Mouse (Mus musculus): ENCODE results near the gene Ccdc122. TPM values are rescaled to one million over a fixed set of nuclear protein-coding genes. Genes with fewer than 3 reads are reported as not detected.

The Ccdc122 gene
- polyA plus RNA-seq, 1 experiment from 2014 or later, result 4.7 TPM

DNA sequence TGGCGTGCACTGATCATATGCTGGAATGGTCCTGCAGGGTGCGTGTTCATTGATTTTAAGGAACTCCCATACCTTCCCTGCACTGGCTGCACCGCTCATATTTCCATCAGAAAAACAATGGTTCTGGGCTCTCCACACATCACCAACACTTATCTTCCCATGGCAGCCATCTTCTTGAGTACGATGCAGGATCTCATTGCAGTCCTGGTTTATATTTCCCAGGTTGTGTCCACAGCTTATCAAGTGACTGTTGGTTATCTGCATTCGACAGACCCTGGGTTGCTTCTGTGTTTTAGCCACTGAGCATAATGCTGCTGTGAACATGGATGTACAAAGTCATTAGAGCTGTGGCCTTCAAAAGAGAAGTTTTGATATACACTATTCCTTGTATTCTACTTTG, 94.0 kb downstream of the Ccdc122 start:
- Histone ChIP-seq H3K27ac (replicated peaks) (no peak overlapping the region), H3K36me3 (no peaks in the 10 kb centered on the region), H3K9ac (no peak overlapping the region), H3K4me3 (replicated peaks) (no peak overlapping the region), H3K4me1 (no peaks in the 10 kb centered on the region), H3K27me3 (no peaks in the 10 kb centered on the region), H3K9me3 (replicated peaks) (no peaks in the 10 kb centered on the region), H3K4me2 (replicated peaks) (no peak overlapping the region)
- no peak for ATAC-seq (ENCODE audit: insufficient number of reproducible peaks, low FRiP score, low TSS enrichment, low read depth)
- 93% methylated on average over 5 of the region's 5 CpGs for WGBS

DNA sequence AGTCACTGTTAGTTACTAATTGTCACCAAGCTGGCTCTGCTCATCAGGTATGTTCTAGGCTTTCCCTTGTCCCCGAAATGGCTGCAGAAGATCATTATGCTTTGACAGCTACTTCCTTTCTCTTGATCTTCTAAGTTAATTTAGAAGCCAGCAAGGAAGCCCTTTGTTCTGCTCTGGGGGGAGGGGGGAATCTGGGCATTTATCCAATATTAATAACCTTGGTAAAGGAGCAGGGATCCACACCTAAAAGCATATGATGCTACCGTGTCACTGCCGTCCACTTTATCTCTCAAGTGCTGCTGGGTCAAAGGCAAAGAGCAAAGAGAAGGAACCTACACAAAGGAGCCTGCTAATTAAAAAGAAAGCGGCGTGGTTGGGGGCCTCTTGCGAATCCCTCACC, 100.4 kb downstream of the Ccdc122 start:
- no peak overlapping the region for H3K27ac ChIP-seq (replicated peaks)
- no peaks in the 10 kb centered on the region for H3K36me3 ChIP-seq
- no peaks in the 10 kb centered on the region for H3K9me3 ChIP-seq (replicated peaks)
- H3K4me1 ChIP-seq, result no peaks in the 10 kb centered on the region
- no peak overlapping the region for H3K9ac ChIP-seq
- no peak overlapping the region for H3K4me2 ChIP-seq (replicated peaks)
- ATAC-seq (ENCODE audit: insufficient number of reproducible peaks, low FRiP score, low TSS enrichment, low read depth), result no peak
- 52% methylated on average over 6 of the region's 6 CpGs for WGBS
- no peak overlapping the region for H3K4me3 ChIP-seq (replicated peaks)
- no peaks in the 10 kb centered on the region for H3K27me3 ChIP-seq

DNA sequence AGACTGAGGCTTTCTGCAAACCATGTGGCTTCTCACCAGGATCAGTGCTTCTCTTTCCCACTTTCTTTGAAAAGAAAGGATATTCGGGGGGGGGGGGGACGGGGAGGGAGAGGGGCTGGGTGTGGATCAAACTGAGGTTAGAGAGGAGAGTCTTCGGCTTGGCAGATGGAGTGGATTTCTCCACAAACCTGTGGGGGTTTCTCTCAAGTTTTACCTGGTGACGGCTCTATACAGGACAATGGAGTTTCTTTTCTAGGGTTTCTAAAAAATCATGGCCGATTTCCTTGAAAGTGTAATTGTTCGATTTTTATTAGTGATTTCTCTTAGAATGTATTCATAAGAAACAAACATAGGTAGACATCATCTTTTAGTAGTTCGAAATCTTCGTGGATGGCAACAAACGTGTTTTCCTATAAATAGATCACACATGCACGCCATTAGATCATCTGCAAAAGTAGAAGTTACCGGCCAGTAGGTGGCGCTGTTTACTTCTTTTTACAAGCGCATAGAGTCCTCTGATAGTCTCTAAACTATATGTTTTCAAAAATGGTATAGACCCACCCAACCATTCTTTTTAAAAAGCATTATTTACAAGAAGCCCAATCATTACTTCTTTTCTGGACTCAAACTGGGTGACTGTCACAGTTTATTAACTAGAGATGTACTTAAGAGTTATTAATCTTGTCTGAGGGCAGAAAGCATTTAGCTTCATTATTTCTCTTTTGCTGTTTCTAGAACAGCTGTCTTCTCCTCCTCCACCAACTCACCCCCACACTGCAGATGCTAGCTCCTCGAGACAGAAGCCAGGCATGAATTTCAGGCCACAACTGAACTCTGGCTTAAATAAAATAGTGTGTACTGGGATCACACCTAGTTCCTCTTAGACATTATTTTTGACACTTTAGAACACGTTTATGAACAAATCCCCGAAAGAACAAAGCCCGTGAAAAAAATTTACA, 105.0 kb downstream of the Ccdc122 start:
- no peak overlapping the region for H3K4me3 ChIP-seq (replicated peaks)
- H3K9me3 ChIP-seq (replicated peaks), result no peaks in the 10 kb centered on the region
- H3K36me3 ChIP-seq, result no peaks in the 10 kb centered on the region
- no peaks in the 10 kb centered on the region for H3K27me3 ChIP-seq
- H3K4me2 ChIP-seq (replicated peaks), result no peak overlapping the region
- no peak overlapping the region for H3K9ac ChIP-seq
- peak; percentile 72; the same call in 1 of the 2 replicates for ATAC-seq (ENCODE audit: insufficient number of reproducible peaks, low FRiP score, low TSS enrichment, low read depth)
- H3K4me1 ChIP-seq, result no peaks in the 10 kb centered on the region
- no peak overlapping the region for H3K27ac ChIP-seq (replicated peaks)
- 24% methylated on average over 17 of the region's 17 CpGs for WGBS

DNA sequence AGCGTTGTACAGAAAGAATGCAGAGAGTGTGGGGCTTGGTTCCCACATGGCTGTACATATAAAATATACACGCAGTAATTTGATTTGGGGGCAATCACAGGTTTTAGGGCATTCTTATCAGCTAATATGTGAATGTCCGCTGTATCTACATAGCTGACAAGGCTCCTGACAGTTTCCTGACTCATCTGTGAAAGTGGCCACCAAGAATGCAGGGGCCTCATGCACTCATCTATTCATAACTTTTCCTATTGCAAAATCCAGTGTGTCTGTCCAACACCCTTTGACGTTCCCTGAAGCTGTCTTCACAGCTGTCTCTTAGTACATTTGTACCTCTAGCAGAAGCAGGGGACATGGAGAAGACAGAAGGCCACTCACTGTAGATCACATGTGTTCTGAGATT, 108.5 kb downstream of the Ccdc122 start:
- Histone ChIP-seq H3K9me3 (replicated peaks) (no peaks in the 10 kb centered on the region), H3K27ac (replicated peaks) (no peak overlapping the region), H3K36me3 (no peaks in the 10 kb centered on the region), H3K27me3 (no peaks in the 10 kb centered on the region), H3K4me1 (no peaks in the 10 kb centered on the region), H3K4me2 (replicated peaks) (no peak overlapping the region), H3K4me3 (replicated peaks) (no peak overlapping the region), H3K9ac (no peak overlapping the region)
- WGBS, result 76% methylated on average over 4 of the region's 4 CpGs
- ATAC-seq (ENCODE audit: insufficient number of reproducible peaks, low FRiP score, low TSS enrichment, low read depth), result no peak

DNA sequence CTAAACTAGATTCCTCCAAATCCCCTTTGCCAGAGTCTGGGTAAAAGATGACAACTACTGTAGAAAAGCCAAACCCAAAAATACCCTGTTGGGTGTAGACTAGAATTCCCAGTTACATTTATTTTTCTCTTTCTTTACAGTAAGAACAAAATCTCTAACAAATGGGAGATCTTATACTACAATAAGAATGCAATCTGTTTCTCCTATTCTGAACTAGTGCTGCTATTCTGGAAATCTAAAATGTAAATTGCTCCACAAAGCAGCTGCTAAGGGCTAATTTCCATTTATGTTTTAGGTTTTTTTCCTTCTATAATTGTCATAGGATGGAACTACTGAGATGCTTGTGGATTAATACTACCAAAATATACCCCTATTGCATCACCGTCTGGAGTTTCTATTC, 111.1 kb downstream of the Ccdc122 start:
- Histone ChIP-seq H3K4me1 (no peaks in the 10 kb centered on the region), H3K4me3 (replicated peaks) (no peak overlapping the region), H3K9me3 (replicated peaks) (no peaks in the 10 kb centered on the region), H3K4me2 (replicated peaks) (no peak overlapping the region), H3K9ac (no peak overlapping the region), H3K27me3 (no peaks in the 10 kb centered on the region), H3K27ac (replicated peaks) (no peak overlapping the region), H3K36me3 (no peaks in the 10 kb centered on the region)
- no peak for ATAC-seq (ENCODE audit: insufficient number of reproducible peaks, low FRiP score, low TSS enrichment, low read depth)
- 89% methylated on average over 1 of the region's 1 CpGs for WGBS

DNA sequence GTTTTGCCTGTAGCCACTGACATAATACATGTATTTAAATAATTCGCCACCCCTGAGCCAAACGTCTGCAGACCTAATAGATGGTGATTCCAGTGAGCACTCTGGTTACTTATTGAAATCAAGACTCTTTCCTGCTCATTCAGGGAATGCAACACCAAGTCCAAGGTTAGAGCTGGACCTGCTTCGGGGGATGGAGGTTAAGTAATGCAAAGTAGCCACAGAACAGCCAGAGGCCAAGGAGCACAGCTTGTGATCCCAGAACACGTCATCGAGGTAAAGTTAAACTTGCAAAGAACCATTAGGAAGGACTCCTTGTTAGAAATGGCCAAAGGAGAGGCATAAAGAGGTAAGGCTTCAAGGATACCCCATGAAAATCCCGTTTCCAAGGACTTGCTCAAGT, 114.0 kb downstream of the Ccdc122 start:
- no peak overlapping the region for H3K4me3 ChIP-seq (replicated peaks)
- peaks cover under 1% of the 10 kb centered on the region for H3K4me1 ChIP-seq
- H3K36me3 ChIP-seq, result no peaks in the 10 kb centered on the region
- no peak for ATAC-seq (ENCODE audit: insufficient number of reproducible peaks, low FRiP score, low TSS enrichment, low read depth)
- no peak overlapping the region for H3K9ac ChIP-seq
- no peak overlapping the region for H3K4me2 ChIP-seq (replicated peaks)
- 70% methylated on average over 6 of the region's 6 CpGs for WGBS
- no peaks in the 10 kb centered on the region for H3K27me3 ChIP-seq
- H3K9me3 ChIP-seq (replicated peaks), result no peaks in the 10 kb centered on the region
- H3K27ac ChIP-seq (replicated peaks), result no peak overlapping the region

DNA sequence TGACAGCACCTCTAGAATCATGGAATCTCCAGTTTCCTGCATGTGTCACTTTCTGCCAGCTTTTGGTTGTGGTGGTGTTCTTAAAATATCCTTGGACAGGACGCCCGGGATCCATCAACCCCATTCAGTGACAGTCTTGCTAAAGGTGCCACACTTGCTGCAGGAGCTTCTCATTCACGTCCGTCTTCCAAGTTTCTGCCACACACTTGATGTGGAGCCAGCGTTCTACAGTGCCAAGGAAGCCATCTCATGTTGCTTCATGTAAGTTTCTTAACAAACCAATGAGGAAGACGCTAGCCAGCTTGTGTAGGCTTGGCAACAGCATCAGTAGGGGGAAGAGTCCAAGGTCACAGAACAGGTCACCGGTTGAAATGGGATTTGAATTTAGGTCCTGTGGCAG, 114.9 kb downstream of the Ccdc122 start:
- ATAC-seq (ENCODE audit: insufficient number of reproducible peaks, low FRiP score, low TSS enrichment, low read depth), result no peak
- Histone ChIP-seq H3K27ac (replicated peaks) (no peak overlapping the region), H3K4me2 (replicated peaks) (no peak overlapping the region), H3K4me1 (peaks cover 8% of the 10 kb centered on the region), H3K36me3 (no peaks in the 10 kb centered on the region), H3K4me3 (replicated peaks) (no peak overlapping the region), H3K27me3 (no peaks in the 10 kb centered on the region), H3K9me3 (replicated peaks) (no peaks in the 10 kb centered on the region), H3K9ac (no peak overlapping the region)
- 72% methylated on average over 7 of the region's 7 CpGs for WGBS

DNA sequence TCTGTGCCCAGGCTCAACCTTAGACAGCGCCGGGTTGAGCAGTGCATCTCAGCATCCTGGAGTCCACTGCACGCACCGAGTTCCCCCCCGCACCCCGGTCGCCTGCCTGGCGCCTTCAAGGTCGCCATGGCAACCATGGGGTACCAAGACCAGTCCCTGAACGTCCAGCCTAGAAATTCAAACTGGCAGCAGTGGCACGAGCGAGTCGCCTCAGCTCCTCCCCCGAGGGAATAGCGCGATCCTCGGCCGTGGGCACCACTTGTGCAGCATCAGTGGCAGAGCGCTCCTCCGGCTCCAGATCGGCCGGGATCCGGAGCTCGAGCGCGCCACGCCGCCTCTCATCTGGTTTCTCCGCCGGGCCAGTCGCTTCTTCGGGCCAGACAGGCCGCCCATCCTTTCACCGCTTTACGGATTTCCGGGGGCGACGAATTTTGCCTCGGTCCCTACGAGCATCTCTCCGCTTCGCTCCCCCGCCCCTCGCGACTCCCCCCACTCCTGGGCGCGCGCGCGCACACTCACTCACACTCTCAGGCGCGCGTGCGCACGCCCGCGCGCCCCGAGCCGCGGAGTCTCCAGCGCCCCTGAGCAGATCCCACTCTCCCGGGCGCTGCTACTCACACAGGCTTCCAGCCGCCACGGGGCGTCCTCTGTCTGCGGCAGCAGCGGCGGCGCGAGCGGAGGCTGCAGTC, 119.8 kb downstream of the Ccdc122 start, which contains the start of gene Enox1:
Gene Enox1, plus strand, starts transcription at position 542 of the 689 bp plus-strand sequence.
- under 1% methylated on average over 73 of the region's 73 CpGs for WGBS
- Histone ChIP-seq H3K27ac (replicated peaks) (peak within 1 kb of the TSS; percentile 76), H3K4me3 (replicated peaks) (peak within 1 kb of the TSS; percentile 75), H3K4me1 (peaks cover 21% of the 10 kb centered on the region), H3K36me3 (no peaks in the 10 kb centered on the region), H3K4me2 (replicated peaks) (peak within 1 kb of the TSS; percentile 97), H3K9ac (peak within 1 kb of the TSS; percentile 53), H3K9me3 (replicated peaks) (no peaks in the 10 kb centered on the region), H3K27me3 (no peaks in the 10 kb centered on the region)
- peak; percentile 88 for ATAC-seq (ENCODE audit: insufficient number of reproducible peaks, low FRiP score, low TSS enrichment, low read depth)

DNA sequence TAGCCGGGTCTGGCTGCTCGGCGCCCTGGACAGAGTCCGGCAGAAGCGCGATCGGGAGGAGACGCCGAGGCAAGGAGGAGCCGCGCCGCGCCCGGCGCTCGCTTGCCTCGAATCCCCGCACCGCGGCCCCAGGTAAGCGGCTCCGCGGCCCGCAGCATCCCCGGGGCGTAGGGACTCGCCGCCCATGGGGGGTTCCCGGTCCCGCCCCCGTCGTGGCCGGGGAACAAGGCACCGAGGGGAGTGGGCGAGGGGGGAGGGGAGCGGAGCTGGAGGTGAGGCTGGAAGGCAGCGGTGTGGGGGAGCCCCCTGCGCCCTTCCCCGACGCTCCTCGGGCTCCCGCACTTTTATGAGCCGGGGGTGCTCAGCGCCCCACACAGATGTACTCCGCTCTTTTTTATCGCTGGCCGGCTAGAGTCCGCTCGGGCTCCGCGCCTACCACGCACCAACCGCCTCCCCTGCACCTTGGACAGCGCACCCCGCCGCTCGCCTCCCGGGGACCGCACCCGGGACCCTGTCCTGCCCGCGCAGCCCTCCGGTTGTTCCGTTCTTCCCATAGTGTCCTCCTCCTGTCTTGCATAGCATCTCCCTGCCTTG, 120.4 kb downstream of the Ccdc122 start:
- no peaks in the 10 kb centered on the region for H3K36me3 ChIP-seq
- H3K4me1 ChIP-seq, result peaks cover 21% of the 10 kb centered on the region
- peak overlapping the region; percentile 75 for H3K4me3 ChIP-seq (replicated peaks)
- peak overlapping the region; percentile 97 for H3K4me2 ChIP-seq (replicated peaks)
- WGBS, result under 1% methylated on average over 55 of the region's 64 CpGs
- peak; percentile 58 for ATAC-seq (ENCODE audit: insufficient number of reproducible peaks, low FRiP score, low TSS enrichment, low read depth)
- peak overlapping the region; percentile 53 for H3K9ac ChIP-seq
- peak overlapping the region; percentile 76 for H3K27ac ChIP-seq (replicated peaks)
- H3K9me3 ChIP-seq (replicated peaks), result no peaks in the 10 kb centered on the region
- H3K27me3 ChIP-seq, result no peaks in the 10 kb centered on the region

DNA sequence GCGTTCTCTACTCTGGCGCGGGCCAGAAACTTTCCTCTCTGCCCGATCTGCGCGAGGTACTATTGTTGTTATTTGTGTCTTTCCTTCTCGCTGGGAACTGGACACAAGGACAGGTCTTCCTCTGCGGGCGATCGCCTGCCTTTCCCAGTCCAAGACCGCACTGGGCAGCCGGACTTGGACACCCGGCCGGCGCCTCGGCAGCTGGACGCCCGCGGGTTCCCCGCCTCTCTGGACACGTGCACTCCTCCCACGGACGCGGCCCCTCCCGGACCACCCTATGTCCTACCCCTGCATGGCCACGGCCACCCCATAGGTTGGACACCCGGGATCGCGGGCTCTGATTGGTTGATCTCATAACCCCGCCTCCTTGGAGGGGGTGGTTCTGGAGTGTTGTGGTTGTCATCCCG, 120.9 kb downstream of the Ccdc122 start:
- H3K27ac ChIP-seq (replicated peaks), result peak overlapping the region; percentile 76; the same call in 1 of the 2 replicates
- H3K4me1 ChIP-seq, result peaks cover 21% of the 10 kb centered on the region
- no peaks in the 10 kb centered on the region for H3K36me3 ChIP-seq
- WGBS, result under 1% methylated on average over 31 of the region's 31 CpGs
- H3K4me2 ChIP-seq (replicated peaks), result peak overlapping the region; percentile 97
- peak overlapping the region; percentile 53; the same call in 1 of the 2 replicates for H3K9ac ChIP-seq
- peak; percentile 89 for ATAC-seq (ENCODE audit: insufficient number of reproducible peaks, low FRiP score, low TSS enrichment, low read depth)
- peak overlapping the region; percentile 75 for H3K4me3 ChIP-seq (replicated peaks)
- H3K9me3 ChIP-seq (replicated peaks), result no peaks in the 10 kb centered on the region
- no peaks in the 10 kb centered on the region for H3K27me3 ChIP-seq

DNA sequence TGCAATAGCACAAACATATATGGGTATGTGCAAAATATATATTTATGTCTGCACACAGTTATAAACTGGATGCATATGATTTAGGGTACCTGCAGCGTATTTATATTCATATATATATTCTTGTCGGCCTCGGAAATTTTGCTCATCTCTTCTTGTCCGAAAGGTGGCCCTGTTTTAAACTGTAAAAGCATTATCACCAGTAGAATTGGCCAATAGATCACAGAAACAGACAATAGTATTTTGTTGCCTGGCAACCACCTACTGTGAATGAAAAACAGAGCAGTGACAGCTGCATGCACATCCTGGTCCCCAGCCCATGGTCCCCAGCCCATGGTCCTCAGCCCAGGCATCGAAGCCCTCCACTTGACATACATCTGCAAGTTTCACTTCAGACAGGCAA, 122.8 kb downstream of the Ccdc122 start:
- H3K27me3 ChIP-seq, result no peaks in the 10 kb centered on the region
- H3K27ac ChIP-seq (replicated peaks), result no peak overlapping the region
- 86% methylated on average over 5 of the region's 5 CpGs for WGBS
- no peaks in the 10 kb centered on the region for H3K9me3 ChIP-seq (replicated peaks)
- no peak overlapping the region for H3K4me2 ChIP-seq (replicated peaks)
- ATAC-seq (ENCODE audit: insufficient number of reproducible peaks, low FRiP score, low TSS enrichment, low read depth), result no peak
- no peak overlapping the region for H3K9ac ChIP-seq
- H3K4me1 ChIP-seq, result peaks cover 21% of the 10 kb centered on the region
- H3K36me3 ChIP-seq, result no peaks in the 10 kb centered on the region
- H3K4me3 ChIP-seq (replicated peaks), result no peak overlapping the region
